Mouse (Mus musculus): ENCODE results near the gene Lpin1.

The Lpin1 gene

DNA sequence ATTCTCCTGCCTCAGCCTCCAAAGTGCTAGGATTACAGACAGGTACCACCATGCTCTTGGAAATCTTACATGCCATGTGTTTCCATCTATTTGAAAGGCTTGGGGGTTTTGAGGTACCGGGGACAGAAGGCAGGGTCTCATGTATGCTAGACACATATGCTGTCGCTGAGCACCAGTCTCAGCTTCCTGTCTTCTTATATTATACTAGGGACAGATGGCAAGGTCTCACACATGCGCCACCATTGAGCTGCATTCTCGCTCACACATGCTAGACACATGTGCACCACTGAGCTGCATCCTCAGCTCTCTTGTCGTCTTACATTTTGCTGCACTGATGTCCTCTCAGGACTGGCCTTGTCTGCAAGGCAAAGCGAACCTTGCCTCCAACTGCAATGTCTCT is 8.7 kb upstream of the Lpin1 start:
- no peak for DNase-seq (ENCODE audit: extremely low read depth, low read depth)

DNA sequence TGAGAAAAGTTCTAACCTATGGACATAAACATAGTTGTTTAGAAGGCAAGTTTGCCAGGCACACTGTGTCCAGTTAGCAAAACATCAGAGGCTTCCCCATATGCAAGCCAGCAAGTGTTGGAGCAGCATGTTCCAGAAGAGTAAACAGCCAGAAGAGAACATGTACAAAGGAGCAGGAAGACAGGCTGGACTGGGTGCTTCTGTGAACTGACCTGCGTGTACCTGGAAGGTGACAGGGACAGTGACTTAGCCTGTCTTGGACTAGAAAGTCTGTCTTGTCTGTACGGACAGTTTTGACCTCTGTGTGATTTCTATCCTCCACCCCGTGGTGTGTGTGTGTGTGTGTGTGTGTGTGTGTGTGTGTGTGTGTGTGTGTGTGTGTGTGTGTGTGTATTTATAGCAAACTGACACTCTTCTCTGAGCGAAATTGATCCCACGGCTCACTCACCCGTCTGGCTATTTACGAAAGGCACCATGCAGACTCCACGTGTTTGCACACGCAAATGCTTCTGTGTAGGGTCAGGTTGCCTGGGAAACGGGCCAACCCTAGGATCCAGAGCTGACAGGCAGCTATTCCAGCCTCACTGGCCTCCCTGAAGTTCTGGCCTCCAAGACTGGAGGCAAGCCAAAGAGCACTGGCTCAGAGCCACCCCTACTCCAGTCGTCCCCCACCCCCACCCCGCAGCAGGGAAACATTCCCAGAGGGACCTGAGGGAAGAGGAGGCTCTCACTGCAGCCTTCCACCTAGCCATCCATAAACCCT is 7.9 kb upstream of the Lpin1 start:
- DNase-seq (ENCODE audit: extremely low read depth, low read depth) = no peak

DNA sequence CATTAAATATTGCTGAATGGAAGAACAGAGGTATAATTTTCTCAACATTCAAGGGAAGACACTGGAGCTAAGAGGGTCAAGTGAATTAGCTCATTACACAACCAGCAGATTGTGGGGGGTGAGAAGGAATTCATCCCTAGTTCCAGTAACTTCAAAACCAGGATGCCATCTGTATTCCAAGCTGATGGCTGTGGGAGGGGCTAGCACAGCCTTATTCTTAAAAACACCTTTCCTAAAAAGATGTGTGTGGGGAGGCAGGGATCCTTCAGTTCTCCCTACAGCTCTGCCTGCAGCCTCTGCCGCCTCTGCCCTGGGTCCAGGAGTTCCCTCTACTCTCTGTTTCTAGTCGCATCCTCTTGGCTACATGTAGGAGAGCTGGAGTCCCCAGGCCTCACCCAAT is 5.0 kb upstream of the Lpin1 start:
- DNase-seq (ENCODE audit: extremely low read depth, low read depth) = no peak

DNA sequence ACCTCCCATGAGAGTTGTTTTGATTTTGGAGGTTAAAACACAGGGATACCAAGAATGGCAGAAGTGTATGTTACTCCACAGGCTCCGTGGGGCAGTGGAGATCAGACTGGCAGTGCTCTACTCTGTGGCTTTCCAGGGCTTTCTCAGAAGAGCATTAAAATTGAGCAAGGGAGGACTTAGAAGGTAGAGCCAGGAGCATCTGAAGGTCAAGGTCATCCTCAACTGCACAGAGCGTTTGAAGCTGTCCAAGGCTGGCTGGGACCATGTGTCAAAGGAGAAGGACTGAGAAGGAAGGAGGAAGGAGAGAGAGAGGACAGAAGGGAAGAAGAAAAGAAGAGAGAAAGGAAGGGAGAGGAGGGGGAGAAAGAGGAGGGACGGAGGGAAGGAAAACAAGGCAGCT is 3.8 kb upstream of the Lpin1 start:
- no peak for DNase-seq (ENCODE audit: extremely low read depth, low read depth)

DNA sequence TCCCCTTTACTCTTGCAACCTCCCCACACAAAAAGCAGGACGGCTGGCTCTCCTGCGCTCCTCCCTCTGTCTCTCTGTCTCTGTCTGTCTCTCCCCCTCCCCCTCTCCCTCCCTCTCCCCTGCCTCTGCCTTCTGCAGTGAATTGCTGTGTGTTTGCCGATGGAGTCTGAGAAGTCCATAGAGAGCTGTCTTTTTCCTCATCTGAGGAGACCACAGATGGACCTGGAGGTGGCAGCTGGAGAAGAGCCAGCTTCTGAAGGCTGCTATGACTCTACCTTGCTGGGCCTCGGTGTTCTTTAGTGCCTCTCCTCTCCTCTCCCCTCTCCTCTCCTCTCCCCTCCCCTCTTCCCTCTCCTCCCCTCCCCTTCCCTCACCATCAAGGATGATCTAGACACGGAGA is 5.1 kb downstream of the Lpin1 start:
- no peak for DNase-seq (ENCODE audit: extremely low read depth, low read depth)

DNA sequence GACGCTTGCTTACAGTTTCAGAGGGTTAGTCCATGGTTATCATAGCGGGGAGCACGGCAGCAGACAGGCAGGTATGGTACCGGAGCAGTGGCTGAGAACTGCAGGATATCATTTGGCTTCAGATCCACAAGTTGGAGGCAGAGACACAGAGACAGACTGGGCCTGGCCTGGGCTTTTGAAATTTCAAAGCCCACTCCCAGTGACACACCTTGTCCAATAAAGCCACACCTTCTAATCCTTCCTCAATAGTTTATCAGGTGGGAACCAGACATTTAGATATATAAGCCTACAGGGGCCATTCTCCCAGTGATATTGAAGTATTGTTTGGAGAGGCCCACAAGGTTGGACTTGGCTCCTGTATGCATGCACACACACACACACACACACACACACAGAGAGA is 8.5 kb downstream of the Lpin1 start:
- DNase-seq (ENCODE audit: extremely low read depth, low read depth) = no peak

DNA sequence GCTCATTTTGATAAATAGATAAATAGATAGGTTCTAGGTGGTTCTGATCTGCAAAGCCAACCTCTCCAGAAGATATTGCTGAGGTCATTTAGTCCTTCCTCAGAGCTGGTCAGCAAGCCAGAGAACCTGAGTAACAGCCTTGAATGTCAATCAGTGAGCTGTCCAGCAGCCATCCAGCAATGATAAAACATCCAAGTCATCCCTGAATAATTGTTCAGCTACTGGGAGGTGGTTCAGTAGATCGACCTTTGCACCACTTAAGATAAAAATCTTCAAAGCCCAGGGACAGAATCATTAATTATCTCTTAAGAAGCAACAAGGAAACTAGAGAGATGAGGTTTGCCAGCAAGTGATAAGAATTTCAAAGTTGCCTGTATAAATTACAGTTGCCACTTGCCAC is 10.4 kb downstream of the Lpin1 start:
- DNase-seq (ENCODE audit: extremely low read depth, low read depth) = no peak

DNA sequence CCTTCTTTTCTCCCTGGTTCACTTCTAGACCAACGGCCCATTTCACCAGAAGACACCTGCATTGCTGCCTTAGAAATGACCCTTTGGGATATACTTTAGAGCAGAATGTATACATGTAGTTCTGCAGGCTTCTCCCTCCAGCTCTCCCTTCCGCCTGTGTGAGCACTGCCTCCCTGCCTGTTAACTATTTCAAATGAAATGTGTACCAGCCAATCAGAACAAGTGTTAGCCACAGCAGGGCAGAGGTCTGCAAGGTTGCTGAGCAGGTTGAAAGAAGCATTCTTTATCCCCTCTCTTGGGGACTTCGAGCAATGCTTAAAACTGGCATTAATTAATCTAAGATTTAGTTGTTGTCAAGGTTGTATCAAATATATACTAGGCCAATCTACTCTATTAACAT is 11.4 kb downstream of the Lpin1 start:
- DNase-seq (ENCODE audit: extremely low read depth, low read depth) = no peak

DNA sequence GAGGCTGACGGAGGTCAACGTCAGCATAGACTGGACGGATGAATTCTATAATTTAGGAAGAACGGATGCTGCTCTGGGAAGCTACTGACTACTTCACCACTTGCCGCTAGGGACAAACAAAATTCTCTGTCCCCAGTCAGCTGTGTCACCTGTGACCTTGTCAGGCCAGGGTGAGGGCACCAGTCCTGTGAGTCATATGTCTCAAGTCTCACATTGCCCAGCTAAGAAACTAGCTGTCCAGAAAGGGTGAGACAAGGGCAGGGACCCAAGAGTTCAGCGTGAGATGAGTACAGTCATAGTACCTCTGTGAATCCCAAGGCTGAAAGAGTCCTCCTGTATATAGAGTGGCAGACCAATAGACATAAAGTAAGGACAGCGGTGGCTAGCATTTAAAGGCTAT is 17.0 kb downstream of the Lpin1 start:
- DNase-seq (ENCODE audit: extremely low read depth, low read depth) = no peak

DNA sequence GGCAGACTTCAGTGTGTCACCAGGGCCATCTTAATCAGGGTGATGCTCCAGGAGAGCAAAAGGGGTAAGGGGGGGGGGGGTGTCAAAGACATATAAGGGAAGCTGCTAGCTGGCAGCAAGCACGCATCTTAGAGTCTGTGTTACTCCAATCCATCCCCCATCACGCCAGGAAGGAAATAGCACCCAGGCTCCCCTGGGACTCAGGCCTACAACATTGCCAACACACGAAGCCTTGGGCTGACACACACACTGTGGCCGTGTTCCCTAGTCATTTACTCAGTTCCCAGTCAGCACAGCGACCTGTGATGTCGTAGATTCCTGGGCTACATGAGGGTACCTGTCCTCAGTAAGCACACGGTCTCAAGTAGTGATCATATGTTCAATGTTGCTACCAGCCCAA is 17.8 kb downstream of the Lpin1 start:
- DNase-seq (ENCODE audit: extremely low read depth, low read depth) = no peak

DNA sequence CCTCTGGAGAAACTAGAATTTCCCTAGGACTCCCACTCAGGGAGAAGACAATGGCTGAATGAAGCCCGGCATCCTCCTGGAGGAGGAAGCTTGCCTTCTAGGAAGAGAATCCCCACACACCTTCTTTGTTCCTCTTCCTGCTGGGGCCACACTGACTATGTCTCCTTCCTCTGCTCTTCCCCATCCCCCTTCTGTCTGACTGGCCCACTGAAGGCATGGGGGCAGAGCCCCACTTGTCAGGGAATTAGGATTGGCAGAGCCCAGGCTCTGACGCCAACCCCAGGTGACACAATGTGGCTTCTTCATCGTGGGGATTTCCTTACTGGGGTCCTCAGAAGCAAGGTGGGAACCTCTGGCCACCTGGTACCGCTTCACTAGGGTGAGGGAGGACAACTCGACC is 18.3 kb downstream of the Lpin1 start:
- DNase-seq (ENCODE audit: extremely low read depth, low read depth) = no peak

DNA sequence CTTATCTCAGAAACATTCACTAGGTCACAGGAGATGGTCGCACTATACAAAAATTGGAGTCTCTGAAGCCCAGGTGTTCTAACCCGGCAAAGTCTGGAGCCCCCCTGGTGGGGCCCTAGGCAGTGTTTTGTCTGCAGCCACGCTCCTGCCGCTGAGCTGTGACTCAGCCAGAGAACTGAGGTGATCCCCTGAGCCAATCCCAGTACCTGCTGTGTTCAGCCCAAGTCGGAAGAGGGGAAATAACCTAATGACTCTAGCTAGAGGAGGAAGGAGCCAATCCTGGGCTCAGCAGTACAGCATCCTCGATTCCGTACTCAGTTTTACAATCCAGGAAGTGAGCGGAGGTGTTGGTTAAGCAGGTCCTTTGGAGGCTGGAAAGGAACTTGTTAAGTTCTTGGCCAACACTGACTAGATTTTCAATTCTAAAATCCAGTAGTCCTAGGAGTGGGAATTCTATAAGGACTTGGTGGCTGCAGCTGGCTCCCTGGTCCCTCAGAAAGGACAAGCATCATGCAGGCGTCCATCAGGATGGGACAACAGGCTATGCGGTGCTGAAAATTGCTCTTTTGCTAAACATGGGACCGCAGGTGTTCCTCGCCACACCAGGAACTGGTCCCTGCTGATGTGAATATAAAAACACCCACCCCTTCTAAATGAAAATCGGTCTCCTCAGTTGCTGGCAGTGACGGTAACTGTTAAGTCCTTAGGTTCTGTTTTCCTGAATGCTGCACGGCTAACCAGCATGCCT is 19.1 kb downstream of the Lpin1 start:
- peak; percentile 90 for DNase-seq (ENCODE audit: extremely low read depth, low read depth)

DNA sequence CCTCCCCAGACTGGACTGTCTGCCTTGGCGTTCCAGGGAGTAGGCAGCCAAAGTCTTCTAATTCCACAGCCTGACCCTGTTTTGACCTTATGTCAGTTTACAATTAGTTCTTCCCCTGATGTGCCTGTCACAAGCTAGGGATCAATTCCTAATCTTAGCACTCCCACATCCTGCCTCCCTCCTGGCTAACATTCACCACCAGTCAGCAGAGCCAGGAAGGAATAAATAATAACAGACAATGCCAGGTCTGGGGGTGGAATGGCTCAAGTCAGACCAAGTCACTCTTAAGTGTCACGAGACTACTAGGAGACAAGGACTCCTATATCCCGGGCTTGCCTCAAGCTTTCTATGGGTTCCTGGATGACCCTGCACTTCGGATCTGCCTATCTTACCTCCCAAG is 20.8 kb downstream of the Lpin1 start:
- DNase-seq (ENCODE audit: extremely low read depth, low read depth) = no peak

DNA sequence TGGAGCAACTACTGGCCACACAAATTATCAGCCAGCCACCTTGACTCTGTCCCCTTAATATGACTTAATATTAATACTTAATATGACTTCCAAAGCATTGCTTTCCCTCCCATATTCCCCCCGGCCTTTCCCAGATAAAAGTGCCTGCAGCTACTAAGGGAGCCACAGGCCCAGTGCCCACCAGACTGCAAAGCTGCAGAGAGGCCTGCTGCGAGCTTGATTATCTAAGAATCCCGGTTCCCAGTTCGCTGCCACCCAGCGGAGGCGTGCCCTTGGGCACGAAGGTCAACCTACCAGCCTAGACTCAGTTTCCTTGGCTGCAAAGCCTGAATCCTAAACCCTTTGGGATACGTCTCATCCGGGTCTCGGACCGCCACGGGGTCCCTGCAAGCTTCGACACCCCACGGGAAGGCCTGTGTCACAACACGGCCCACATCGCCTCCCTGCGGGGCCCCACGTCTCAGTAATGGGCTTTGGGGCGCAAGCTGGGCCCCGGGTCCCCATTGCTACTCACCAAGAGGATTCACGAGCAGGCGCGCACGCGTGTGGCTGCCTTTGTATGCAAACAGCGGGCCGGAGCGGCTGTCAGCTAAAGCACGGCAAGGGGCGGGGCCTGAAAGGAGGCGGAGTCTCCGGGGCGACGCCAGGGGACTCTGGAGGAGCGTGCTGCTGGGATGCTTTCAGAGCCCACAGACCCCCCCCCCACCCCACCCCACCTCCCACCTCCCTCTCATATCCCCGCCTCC is 21.4 kb downstream of the Lpin1 start:
- peak; percentile 63 for DNase-seq (ENCODE audit: extremely low read depth, low read depth)

DNA sequence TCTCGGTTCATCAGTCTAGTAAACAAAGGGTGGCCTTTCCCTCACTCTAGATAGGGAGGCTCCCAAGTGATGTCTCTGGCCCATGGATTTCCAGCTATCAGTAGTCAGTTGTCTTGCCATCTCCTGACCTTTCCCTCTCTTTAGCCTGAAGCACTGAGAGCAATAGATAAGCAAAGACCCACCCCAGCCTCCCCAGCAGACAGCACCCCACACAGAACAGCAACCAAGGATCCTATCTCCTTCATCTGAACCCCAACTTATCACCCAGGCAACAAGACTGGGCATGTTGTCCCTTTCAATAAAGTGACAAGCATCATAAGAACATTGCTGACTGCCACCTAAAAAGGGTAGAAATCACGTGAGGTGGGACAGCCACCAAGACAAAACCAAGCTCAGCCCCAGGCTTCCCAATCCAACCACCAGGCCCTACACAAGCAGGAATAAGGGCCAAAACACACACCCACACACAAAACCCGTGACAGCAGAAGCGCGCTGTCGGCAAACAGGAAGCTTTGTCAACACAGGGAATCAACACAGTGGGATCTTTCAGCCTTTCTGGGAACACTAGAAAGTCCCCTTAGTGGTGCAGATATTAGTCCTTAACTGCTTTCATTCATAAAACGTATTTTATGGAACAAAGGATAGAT is 22.2 kb downstream of the Lpin1 start:
- no peak for DNase-seq (ENCODE audit: extremely low read depth, low read depth)

DNA sequence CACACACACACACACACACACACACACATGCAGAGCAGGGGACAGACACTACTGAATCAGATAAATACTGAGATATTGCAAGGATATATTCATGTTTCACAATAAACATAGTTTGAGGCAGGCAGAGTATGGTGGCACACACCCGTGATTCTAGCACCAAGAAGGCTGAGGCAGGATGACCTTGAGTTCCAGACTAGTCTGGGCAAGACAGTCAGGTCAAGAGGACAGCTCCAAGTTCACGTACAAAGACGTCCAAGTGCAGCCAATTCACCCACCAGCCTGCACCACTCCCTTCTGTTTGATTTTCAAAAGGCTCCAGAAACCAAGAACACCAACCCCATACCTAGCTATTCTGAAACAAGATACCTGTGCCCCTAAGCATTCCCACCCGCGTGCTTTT is 23.0 kb downstream of the Lpin1 start:
- DNase-seq (ENCODE audit: extremely low read depth, low read depth) = no peak

DNA sequence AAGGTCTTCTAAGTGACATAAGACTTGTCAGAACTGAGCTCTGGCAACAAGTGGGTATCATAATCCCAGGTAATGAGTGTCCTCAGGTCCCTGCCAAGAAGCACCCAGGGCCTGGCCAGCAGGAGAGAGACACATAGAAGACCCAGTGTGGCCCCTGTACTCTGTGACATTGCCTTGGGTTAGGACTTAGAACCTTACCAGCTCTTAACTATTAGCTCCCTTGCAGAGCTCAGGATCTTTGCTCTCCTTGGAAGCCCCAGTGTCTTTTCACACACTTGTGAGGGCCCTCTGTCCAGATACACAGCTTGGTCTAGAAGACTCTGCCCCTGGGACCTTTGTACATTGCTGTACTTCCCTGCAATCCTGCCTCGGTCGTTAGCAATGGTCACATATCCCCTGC is 23.7 kb downstream of the Lpin1 start:
- DNase-seq (ENCODE audit: extremely low read depth, low read depth) = no peak

DNA sequence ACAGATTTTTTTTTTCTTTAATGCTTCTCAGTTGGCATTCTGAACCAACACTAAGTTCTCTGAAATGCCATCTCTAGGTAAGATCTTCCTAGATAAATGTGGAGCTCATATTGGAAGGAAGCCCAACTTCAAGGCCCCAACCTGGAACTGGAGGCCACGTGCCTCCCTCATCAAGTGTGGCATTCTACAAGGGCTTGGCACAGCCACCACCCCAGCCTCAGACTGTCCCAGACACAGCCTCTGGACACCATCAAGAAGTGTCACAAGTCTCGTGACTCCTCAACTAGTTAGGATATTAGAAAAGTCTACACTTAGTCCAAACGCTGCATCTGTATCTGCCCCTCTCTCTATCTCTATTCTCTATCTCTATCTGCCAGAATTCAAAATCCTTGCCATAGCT is 25.8 kb downstream of the Lpin1 start:
- no peak for DNase-seq (ENCODE audit: extremely low read depth, low read depth)

DNA sequence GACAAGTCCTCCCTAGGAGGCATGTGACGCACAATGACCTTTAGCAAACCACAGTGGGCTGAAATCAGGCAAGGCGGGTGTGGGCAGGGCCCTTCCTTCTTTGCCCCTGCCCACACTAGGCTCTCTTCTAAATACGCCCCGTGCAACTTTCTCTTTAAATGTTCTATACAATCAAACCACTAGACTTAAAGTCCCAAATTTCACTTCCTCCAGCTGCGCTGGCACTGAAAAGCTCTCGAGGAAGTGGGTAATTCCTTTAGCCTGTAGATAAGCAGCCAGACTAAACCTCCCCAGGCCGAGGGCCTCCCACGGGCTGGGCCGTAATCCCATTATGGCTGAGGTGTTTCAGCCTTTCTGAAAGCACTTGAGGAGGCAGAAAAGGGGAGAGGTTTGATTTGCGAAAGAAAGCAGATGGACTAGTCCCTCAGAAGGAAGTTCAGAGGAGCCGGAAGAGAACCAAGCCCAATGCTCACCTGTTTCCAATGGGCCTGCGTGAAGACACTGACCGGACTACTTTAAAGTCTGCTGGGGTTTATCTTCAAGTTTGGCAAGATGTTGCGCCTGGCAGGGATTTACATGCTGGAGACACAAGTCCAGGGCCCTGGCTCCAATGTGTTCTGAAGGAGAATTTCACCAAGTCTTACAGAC is 26.6 kb downstream of the Lpin1 start:
- DNase-seq (ENCODE audit: extremely low read depth, low read depth) = no peak

DNA sequence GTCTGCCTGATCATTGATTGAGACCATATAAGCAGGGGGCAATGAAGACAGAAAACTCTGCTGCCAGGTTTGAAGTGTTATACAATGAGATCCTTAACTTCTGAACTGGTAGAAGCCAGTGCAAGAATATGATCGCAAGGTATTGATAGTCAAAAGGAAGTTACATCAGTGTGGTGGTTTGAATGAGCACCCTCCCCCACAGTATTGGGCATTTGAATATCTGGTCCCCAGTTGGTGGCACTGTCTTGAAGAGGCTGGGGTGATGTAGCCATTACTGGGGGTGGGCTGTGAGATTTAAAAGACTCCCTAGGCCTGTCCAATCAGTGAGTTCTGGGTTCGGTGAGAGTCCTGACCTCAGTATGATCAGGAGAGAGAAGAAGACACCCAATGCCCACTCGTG is 27.5 kb downstream of the Lpin1 start:
- no peak for DNase-seq (ENCODE audit: extremely low read depth, low read depth)

DNA sequence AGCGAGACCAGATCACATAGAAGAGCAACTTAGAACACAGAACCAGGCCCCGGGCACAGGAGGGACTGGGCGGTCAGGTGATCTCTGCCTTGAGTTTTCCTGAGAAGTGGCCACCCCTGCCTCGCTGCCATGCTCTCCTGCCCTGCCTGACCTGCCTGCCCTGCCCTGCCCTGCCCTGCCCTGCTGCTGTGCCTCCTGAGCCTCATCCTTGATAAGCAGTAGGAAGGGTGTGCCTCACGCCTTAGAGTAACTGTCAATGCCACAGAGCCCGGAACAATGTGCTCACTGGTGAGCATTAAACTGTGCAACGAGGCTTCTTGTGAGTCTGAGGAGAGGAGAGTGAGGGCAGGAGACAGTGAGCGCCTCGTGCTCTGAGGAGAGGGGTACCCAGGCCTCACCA is 30.5 kb downstream of the Lpin1 start:
- DNase-seq (ENCODE audit: extremely low read depth, low read depth) = no peak

All from MEL-GATA-1-ER (cell line).